Mouse (Mus musculus) large intestine, adult 2 months (tissue): ENCODE results near the gene Tbrg4. TPM values are rescaled to one million over a fixed set of nuclear protein-coding genes. Genes with fewer than 3 reads are reported as not detected.
"Not testable (repeated sequence)": the region's sequence is repeated elsewhere in the genome, so short reads cannot be mapped to it uniquely, and the experiment has no call there.

Experiments
- DNase-seq: peaks from one replicate; pipeline ENCODE4 v3.0.0-alpha.2; 2012; ENCODE audit warnings: low read depth, low spot score
- WGBS: fragments of 180-500 bp; shearing (Covaris S2); methylation state at CpG from one replicate; pipeline ENCODE4 v1.1.7; 2018; 5-methylcytosine and 5-hydroxymethylcytosine counted together
- polyA plus RNA-seq: library from polyadenylated mRNA; depleted of rRNA; stranded (reverse); fragments of >200 nt; gene quantifications from 2 replicates; pipeline ENCODE4 v1.2.3, GENCODE M21; 2012; rRNA removed

Gene Tbrg4
- polyA plus RNA-seq: 110 and 137 TPM in 2 replicates

- under 1% methylated on average over 66 of the region's 66 CpGs for WGBS
- DNase-seq: peak; percentile 81
These were observed at the start of gene Tbrg4 for GRCm38 (mm10) chr11:6625478-6626387. Gene Tbrg4 (minus strand): TSS chr11:6626067.

- DNase-seq: no peak
These were observed 49.5 kb upstream of the Tbrg4 start for GRCm38 (mm10) chr11:6675402-6675801.

GRCm38 (mm10) chr11:6674701-6675100 is 48.8 kb upstream of the Tbrg4 start:
- DNase-seq: no peak
- WGBS: 83% methylated on average over 9 of the region's 9 CpGs

More at GRCm38 (mm10) chr11:6675402-6675801, 49.5 kb upstream of the Tbrg4 start:
- WGBS: 50% methylated on average over 7 of the region's 7 CpGs

GRCm38 (mm10) chr11:6670826-6671225 is 45.0 kb upstream of the Tbrg4 start:
- 86% methylated on average over 4 of the region's 4 CpGs for WGBS
- DNase-seq: no peak

- no peak for DNase-seq
- WGBS: 39% methylated on average over 2 of the region's 2 CpGs
These were observed 44.2 kb upstream of the Tbrg4 start for GRCm38 (mm10) chr11:6670044-6670443.

- DNase-seq: no peak
- 56% methylated on average over 9 of the region's 9 CpGs for WGBS
These were observed 43.2 kb upstream of the Tbrg4 start for GRCm38 (mm10) chr11:6669041-6669440.

GRCm38 (mm10) chr11:6666634-6667033 is 40.8 kb upstream of the Tbrg4 start:
- DNase-seq: no peak
- 54% methylated on average over 2 of the region's 2 CpGs for WGBS

GRCm38 (mm10) chr11:6661206-6661605 is 35.3 kb upstream of the Tbrg4 start:
- no peak for DNase-seq
- 78% methylated on average over 14 of the region's 14 CpGs for WGBS

GRCm38 (mm10) chr11:6658271-6658670 is 32.4 kb upstream of the Tbrg4 start, which contains the start of gene Ramp3:
Gene Ramp3 (plus strand): TSS chr11:6658521.
- 2% methylated on average over 18 of the region's 18 CpGs for WGBS
- DNase-seq: no peak

- peak; percentile 57 for DNase-seq
- 5% methylated on average over 2 of the region's 2 CpGs for WGBS
These were observed 29.0 kb upstream of the Tbrg4 start for GRCm38 (mm10) chr11:6654903-6655302.

GRCm38 (mm10) chr11:6652978-6653377 is 27.1 kb upstream of the Tbrg4 start:
- 74% methylated on average over 3 of the region's 3 CpGs for WGBS
- not testable (repeated sequence) for DNase-seq

- WGBS: 47% methylated on average over 7 of the region's 7 CpGs
- DNase-seq: no peak
These were observed 24.7 kb upstream of the Tbrg4 start for GRCm38 (mm10) chr11:6650519-6650918.

GRCm38 (mm10) chr11:6647831-6648724 is 22.2 kb upstream of the Tbrg4 start:
- DNase-seq: no peak
- 64% methylated on average over 9 of the region's 9 CpGs for WGBS

- no peak for DNase-seq
- WGBS: 78% methylated on average over 6 of the region's 6 CpGs
These were observed 18.7 kb upstream of the Tbrg4 start for GRCm38 (mm10) chr11:6644566-6644965.

GRCm38 (mm10) chr11:6639072-6639471 is 13.2 kb upstream of the Tbrg4 start:
- 76% methylated on average over 6 of the region's 6 CpGs for WGBS
- no peak for DNase-seq

- 90% methylated on average over 4 of the region's 4 CpGs for WGBS
These were observed 12.7 kb upstream of the Tbrg4 start, which contains the start of gene Wap for GRCm38 (mm10) chr11:6638537-6638936. Gene Wap (minus strand): TSS chr11:6638637.

GRCm38 (mm10) chr11:6636150-6636549 is 10.3 kb upstream of the Tbrg4 start:
- no peak for DNase-seq
- WGBS: 67% methylated on average over 8 of the region's 8 CpGs

More at GRCm38 (mm10) chr11:6638537-6638936, 12.7 kb upstream of the Tbrg4 start, which contains the start of gene Wap:
- DNase-seq: no peak

GRCm38 (mm10) chr11:6629655-6630054 is 3.8 kb upstream of the Tbrg4 start:
- no peak for DNase-seq

- WGBS: 18% methylated on average over 4 of the region's 4 CpGs
- no peak for DNase-seq
These were observed 2.7 kb upstream of the Tbrg4 start for GRCm38 (mm10) chr11:6628568-6628967.

GRCm38 (mm10) chr11:6627731-6628130 is 1.9 kb upstream of the Tbrg4 start:
- no peak for DNase-seq
- 76% methylated on average over 4 of the region's 4 CpGs for WGBS
